Mouse (Mus musculus) heart, postnatal 36 days (tissue): Measurements from ENCODE around the gene Foxo1. TPM values are rescaled to one million over a fixed set of nuclear protein-coding genes. Genes with fewer than 3 reads are reported as not detected.

Experiments used
- DNase-seq, 2 experiments: peaks; one replicate each; pipeline ENCODE4 v3.0.0; 2021 to 2022
- intact Hi-C: fragments of 180-260 bp; cut with DNase I; formaldehyde crosslinking; loops from one replicate; pipeline ENCODE4 v1.15.1; 2025
- total RNA-seq, 2 experiments: library from RNA; stranded (reverse); gene quantifications; 2 replicates each; pipeline ENCODE4 v1.2.3; 2021

Foxo1 gene
- total RNA-seq, 2 experiments from 2014 or later: 13.9 to 15.4 TPM

DNA sequence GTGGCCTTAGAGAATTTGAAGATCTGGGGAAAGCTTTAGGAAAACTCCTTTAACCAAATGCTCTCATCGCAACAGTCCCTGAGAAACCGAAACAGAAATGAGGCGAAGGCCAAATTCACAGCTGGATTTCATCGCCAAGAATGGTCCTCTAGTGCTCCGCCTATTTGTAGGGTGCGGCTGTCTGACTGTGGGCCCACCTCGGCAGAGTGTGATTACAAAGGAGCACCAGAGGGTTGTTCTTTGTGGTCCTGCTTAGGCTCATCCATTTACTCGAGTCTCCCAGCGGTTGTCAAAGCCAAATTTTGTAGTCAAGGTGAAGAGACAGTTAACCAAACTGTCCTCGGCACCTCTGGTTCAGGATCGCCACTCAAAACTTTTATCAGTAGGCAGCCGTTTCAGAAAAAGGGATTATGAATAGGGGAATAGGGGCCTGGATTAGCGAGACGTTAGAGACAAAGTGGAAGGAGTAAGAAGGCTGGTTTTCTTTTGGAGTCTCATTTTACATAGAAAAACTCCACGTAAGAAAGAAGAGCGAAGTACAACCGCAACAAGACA is 1.5 kb upstream of the Foxo1 start:
- DNase-seq: peak; percentile 55 to 64
- intact Hi-C loops: loop anchor here (5.0 to 10.0 kb wide), 3 partner anchors 238 to 1198 kb away; partner anchors contain the start of genes Nhlrc3 and Proser1

DNA sequence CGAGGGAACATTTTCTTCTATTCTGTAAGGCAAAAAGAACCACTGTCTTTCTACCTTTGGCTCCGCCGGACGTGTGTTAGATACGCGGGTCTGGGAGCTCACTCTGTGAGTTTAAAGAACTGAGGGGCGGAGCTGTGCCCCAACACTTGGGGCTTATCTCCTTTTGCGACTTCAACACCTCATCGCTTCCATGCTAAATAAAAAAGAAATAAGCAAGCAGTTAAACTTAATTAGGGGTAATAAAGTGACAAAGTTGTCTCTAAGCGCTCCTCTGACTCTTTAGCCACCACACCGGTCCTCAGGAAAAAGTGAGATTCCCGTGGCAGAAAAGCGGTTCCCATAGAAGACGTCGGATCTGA is 864 bp upstream of the Foxo1 start:
- intact Hi-C loops: loop anchor here (5.0 to 10.0 kb wide), 3 partner anchors 238 to 1198 kb away; partner anchors contain the start of genes Nhlrc3 and Proser1
- DNase-seq: peak in 1 of 2 experiments; percentile 18

DNA sequence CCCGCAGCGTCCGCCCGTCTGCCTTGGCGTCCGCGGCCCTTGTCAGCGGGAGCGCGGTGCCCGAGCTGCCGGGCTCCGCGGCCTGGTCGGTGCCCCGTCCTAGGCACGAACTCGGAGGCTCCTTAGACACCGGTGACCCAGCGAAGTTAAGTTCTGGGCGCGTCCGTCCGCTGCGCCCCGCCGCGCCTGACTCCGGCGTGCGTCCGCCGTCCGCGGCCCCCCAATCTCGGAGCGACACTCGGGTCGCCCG is 276 bp downstream of the Foxo1 start:
- peak in 1 of 2 experiments; percentile 62 for DNase-seq
- intact Hi-C loops: loop anchor here (5.0 to 10.0 kb wide), 3 partner anchors 236 to 1196 kb away; partner anchors contain the start of genes Nhlrc3 and Proser1

DNA sequence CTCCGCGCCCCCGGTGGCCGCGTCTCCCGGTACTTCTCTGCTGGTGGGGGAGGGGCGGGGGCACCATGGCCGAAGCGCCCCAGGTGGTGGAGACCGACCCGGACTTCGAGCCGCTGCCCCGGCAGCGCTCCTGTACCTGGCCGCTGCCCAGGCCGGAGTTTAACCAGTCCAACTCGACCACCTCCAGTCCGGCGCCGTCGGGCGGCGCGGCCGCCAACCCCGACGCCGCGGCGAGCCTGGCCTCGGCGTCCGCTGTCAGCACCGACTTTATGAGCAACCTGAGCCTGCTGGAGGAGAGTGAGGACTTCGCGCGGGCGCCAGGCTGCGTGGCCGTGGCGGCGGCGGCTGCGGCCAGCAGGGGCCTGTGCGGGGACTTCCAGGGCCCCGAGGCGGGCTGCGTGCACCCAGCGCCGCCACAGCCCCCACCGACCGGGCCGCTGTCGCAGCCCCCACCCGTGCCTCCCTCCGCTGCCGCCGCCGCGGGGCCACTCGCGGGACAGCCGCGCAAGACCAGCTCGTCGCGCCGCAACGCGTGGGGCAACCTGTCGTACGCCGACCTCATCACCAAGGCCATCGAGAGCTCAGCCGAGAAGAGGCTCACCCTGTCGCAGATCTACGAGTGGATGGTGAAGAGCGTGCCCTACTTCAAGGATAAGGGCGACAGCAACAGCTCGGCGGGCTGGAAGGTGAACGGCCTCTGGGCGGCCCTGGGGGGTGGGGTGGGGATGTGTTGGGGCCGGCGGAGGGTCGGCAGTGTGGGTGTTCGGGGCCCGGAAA is 789 bp downstream of the Foxo1 start:
- intact Hi-C loops: loop anchor here (5.0 to 10.0 kb wide), 3 partner anchors 236 to 1196 kb away; partner anchors contain the start of genes Nhlrc3 and Proser1
- DNase-seq: peak in 1 of 2 experiments; percentile 51

DNA sequence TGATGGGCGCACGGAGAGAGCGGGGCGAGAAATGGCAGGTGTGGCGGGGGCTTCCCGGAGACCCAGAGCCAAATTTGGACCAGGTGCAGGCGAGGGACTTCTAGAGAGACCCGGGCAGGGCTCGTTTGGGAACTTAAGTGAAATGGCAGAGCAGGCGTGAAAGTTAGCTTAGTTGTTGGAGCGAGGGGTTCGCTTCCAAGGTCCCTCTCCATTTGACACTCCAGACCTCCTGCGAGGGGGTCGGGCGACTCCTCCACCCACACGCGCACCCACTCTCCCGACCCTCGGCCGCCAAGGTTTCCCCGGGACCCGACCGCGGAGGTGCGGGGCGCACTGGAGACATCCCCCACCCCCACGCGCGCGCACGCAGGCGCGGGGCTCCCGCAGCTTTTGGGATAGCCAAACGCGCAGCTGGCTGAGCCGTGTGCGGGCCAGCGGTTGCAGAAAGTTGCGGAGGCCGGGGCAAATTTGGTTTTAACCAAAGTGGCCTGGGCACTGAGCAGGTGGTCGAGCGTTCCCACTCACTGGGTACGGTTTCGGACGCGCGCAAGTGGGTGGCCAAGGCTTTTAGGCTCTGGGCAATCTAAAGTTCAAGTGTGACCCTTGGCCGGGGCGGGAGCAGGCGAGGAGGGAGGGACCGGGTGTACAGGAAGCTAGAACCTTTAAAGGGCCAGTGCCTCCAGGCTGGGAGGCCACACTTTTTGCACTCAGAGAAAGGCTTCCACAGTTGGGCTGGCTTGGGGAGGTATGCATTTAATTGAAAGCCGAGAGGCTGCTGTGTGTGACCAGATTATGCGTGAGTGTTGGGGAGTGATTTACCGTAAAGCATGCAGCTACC is 1.6 kb downstream of the Foxo1 start:
- DNase-seq: peak; percentile 78 to 81
- intact Hi-C loops: loop anchor here (2.0 to 10.0 kb wide), 5 partner anchors 73 to 1195 kb away; partner anchors contain the start of genes Nhlrc3 and Proser1

DNA sequence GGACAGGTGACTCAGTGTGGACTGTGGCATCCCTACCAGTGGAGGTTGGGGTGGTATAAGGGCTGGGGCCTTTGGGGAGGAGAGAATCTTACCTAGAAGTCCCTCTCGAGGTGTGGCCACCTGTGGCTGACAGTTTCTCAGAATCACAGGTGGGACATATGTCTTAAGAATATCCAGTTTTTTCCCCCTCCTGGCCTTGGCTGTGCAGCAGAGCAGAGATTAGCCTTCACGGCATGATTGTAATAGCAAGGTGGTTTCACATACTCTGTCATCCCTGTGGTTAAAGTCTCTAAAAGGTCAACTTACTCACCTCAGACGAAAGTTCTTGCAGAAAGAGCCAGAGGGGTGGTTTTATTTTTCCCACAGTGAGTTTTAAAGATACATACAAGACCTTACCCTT is 2.4 kb downstream of the Foxo1 start:
- intact Hi-C loops: loop anchor here (2.0 kb wide), 2 partner anchors 72 to 136 kb away; no protein-coding TSS in a partner anchor
- DNase-seq: no peak

DNA sequence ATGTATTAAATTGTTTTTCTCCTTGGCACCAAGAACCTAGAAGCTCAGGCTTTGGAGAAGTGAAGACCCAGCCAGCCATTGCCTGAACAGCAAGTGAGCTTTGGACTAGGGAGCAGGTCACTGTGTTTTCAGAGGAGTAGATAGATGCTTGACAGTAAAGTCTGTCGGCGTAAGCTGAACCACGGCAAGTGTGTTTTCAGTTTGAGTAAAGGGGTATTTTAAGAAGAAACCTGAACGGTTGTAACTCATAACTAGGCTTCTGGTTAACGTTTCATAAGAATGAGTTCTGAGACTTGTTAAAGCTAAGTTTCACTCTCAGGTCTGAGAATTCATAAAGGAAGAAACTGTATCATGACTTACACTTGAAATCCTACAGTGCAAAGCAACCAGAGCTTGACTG is 3.2 kb downstream of the Foxo1 start:
- intact Hi-C loops: loop anchor here (2.0 kb wide), 2 partner anchors 71 to 135 kb away; no protein-coding TSS in a partner anchor
- DNase-seq: no peak

DNA sequence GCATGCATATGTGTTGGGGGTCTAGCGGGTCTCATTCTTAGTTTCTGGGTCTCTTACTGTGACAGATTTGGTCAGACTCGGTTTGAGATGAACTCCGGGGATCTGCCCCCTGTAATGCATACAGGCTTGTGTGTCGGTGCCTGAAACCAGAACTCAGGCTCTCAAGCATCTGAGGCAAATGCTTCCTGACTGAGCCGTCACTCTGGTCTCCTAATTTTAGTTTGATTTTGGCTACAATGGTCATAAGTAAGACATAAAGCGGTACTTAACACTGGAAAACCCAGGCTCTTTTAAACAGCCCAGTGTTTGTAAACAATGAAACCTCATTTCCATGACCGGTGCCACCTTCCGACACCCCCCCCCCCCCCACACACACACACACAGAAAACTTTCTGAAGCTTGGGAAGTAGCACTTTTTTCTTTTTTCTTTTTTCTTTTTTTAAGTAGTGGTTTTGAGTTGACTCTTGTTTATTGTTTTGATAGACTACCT is 4.3 kb downstream of the Foxo1 start:
- DNase-seq: no peak
- intact Hi-C loops: no loop called here

DNA sequence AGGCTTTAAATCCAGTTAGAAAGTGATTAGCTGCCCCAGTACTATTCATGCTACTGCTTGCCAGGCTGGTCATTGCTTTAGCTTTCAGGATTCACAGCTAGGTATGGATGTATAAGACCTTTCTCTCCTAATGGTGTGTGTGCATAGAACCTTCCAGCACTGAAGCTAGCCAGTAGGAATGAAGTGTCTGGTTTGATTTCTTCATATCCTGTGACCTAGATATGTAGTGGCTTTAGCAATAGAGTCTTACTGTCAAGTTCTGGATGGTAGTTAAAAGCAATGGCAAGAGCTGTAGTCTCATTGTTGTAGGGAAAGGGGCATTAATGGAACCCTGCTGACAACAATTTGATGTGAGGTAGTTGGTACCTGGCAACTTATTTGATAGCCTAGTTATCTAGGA is 6.3 kb downstream of the Foxo1 start:
- intact Hi-C loops: no loop called here
- no peak for DNase-seq

DNA sequence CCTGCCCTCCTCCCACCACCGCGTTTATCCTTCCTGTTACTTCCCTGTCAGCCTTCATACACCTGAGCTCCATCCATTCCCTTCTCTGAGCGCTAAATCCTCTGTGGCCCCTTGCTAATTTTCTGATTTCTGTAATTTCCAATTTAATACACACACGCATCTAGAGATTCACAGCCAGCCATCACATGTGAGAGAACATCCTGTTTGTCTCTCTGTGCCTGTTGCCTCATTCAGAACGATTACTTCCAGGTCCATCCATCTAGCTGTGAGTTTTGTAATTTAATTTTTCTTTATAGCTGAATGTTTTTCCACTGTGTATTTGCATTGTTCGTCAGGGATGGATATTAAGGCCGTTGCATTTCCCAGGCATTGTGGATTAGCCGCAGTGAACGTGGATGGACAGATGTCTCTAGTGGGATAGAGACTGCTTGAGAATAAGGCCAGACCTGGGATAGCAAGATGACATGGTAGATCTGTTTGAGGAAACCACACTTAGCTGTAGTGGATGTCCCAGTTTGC is 7.0 kb downstream of the Foxo1 start:
- intact Hi-C loops: no loop called here
- no peak for DNase-seq

DNA sequence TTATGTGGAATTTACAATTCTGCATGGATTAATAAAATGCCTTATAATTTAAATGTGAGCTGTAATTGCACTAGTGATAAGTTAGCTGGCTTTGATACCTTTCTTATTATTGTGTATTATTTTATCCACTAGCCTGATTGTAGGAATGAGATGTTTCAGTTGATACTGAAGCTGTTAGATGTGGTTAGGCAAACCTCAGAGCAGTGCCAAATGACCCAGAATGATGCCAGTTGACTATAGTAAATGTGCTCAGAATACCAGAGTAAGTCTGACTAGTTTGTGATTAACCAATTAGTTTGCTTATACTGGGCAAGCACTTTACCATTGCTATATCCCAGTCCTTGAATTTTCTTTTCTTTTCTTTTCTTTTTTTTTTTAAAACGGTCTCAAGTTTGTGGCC is 12.5 kb downstream of the Foxo1 start:
- intact Hi-C loops: no loop called here
- no peak for DNase-seq

DNA sequence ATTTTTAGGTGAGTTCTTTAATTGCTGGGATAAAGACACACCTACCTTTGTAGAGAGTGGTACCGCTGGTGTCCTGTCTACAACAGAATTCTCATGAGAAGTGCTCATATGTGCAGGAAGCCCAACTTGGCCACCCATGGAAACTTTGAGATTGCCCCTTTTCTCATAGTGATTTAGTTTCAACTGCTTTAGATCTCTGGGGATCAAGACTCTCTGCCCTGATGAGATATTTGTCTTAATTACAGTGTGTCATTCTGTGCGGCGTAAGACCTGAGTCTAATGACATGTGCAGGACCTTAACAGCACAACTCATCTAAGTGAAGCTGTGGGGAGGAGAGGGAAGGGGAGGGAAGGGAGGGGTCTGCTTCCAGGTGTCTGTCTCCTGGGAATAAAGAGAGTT is 13.7 kb downstream of the Foxo1 start:
- intact Hi-C loops: no loop called here
- DNase-seq: no peak

DNA sequence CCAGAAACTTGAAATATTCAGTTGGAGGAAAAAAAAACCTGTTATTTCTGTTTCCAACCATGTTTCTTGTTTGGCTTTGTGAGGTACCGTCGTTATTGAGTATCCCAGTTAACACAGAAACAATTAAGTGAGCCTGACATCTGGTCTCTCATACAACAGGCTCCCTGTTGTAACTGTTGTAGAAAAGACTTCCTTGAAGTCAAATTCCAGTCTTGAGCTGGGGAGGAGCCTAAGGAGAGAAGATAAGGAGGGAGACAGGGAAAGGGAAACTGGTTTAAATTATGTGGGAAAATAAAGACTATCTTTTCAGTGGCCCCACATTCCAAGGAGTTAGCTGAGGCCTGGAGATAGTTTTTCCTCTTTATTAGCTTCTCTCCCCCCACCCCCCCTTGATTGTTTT is 14.2 kb downstream of the Foxo1 start:
- no peak for DNase-seq
- intact Hi-C loops: no loop called here

DNA sequence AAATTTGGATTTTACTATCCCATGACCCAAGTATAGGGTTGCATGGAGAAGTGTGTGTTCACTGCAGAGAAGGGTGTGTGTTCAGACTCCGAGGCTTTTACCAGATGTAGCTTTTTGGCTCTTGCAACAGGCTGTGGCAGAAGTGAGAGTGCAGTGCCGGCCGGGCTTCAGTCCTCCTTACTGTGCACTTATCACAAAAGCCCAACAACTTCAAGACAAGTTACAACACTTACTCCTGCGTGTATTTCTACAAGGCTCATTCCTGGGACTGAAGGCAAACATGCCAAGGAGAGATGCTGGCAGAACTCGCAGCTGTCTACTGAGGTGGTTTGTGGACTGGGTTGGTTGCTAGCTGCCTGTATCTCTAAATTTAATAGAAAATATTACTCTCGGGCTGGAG is 15.4 kb downstream of the Foxo1 start:
- intact Hi-C loops: no loop called here
- no peak for DNase-seq

DNA sequence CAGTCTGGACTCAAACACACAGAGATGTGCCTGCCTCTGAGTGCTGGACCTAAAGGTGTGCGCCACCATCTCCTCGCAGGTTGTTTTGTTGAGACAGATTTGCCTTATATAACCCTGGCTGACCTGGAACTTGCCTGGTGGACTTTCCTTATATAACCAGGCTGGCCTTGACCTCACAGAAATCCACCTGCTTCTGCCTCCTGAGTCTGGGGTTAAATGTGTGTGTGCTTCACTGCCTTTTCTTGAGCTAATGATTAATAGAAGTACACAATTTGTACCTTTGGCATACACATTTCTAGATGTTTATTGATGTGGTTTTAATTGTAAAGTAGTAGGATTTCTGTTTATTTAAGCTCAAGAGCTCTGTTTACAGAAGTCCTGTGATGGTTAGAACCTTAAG is 22.7 kb downstream of the Foxo1 start:
- intact Hi-C loops: no loop called here
- DNase-seq: no peak

DNA sequence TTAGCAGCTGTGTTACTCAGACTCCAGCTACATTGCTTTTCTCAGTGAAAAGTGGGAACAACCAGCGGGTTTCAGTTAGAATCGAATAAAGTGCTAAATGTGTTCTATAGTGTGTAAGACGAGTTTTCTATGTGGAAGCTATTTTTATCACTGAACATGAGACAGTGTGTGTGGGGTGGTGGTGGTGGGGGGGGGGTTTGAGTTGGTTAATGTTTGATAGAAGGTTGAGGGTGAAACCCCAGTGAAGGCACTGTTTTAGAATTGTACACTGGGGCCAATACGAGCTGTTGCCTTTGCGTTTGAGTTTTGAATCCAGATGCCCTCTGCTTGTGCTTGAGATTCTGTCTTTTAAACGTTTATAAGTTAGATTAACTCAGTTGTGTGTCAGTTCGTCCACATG is 24.4 kb downstream of the Foxo1 start:
- no peak for DNase-seq
- intact Hi-C loops: no loop called here

DNA sequence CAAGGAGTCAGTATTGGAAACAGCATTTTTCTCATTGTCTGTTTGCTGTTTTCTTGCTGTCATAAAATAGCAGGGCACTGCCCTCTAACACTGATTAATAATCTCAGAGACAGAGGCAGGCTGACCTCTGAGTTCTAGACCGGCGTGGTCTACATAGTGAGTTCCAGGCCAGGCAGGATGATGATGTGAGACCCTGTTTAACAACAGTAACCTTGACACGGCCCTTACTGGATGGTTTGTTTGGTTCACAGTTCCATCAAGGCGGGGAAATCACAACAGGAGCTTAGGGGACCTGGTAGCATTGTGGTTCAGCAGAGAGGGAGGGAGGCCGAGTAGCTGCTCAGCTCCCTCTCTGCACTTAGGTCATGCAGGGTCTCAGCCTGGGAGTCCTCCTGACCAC is 25.8 kb downstream of the Foxo1 start:
- no peak for DNase-seq
- intact Hi-C loops: no loop called here

DNA sequence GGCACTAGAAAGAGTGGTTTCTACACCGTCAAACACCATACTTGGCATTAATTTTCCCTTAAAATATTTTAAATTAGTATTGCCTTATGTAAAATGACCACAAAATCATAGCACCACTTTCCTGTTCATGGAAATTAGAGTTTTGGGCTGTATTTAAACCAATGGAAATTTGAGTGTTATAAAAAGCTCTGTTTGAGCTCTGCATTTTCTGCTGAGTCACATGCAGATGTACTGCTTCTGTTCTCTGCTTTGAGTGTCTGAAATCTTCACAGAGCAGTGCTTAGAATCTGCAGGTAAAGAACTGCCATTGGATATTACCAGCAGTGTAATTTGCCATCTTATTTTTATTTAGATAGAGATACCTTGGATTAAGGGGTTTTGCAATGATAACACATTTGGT is 27.6 kb downstream of the Foxo1 start:
- intact Hi-C loops: no loop called here
- no peak for DNase-seq

DNA sequence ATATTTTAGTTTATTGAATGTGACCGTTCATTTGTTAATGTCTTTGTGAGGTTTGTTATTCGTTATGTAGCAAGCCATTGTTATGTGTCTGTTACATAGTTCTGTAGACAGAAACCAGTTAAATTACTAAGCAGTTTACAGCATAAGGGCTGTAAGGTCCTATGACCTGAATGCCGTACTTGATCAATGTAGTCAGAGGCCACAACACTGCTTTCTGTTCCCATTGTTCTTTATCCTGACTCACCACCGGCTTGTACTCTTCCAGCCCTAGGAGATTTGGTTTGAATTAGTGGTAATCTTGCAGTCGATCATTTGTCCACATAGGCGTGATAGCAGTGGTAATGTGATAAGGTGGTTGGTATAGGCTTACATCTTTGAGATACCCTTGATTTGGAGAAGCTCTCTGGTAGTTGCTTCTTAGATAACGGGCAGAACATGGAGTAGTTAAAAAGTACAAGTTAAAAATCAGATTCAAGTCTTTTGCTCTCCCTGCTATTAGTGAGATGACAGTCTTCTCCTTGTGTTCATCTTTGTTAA is 28.2 kb downstream of the Foxo1 start:
- DNase-seq: no peak
- intact Hi-C loops: no loop called here

DNA sequence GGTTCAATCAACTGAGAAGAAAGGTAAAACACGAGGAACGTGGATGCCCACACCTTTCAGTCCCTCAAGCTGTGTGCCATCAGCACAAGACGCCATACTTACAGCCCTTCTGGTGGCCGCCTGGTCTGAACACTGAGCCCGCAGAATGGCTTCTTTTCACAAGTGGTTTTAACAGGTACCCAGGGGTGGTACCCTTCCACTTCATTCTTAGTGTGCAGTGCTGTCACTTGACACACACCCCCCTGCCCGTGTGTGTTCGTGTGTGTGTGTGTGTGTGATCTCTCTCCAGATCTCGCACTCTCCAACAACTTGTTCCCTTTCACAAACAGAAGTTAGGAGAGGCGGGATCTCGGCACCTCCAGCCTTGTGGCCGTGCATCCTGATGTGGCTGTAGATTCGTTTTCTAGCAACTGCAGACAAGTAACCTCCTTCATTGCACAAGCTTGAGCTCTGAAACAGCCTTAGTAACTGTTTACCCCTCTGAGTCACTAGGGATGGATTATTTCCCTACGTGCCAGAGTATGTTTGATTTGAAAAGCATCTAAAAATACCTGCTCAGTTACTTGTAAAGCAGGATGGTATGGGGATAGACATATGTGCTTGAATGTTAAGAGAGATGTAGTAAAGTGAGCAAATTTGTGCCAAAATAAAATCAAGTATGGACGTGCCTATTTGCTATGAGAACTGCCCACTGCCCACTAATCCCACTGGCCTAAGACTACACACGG is 29.3 kb downstream of the Foxo1 start:
- no peak for DNase-seq
- intact Hi-C loops: no loop called here
